Mouse (Mus musculus) MEL (cell line): ENCODE data around the gene Olfr975. TPM values are rescaled to one million over a fixed set of nuclear protein-coding genes. Genes with fewer than 3 reads are reported as not detected.

ENCODE experiments used
- polyA plus RNA-seq, 2 experiments: library from polyadenylated mRNA; stranded (reverse) in 1 of 2; unstranded in 1 of 2; fragments of >175 nt in 1 of 2; fragments of >200 nt in 1 of 2; gene quantifications; 2 replicates each; pipeline versions ENCODE4 v1.2.1 to v1.2.4; 2012; ENCODE audit warnings: low replicate concordance in 2 of 2, low read depth in 1 of 2; ENCODE audit not compliant: insufficient read length in 2 of 2, insufficient read depth in 1 of 2, missing spikeins in 1 of 2
- total RNA-seq: library from RNA; depleted of rRNA; stranded (reverse); fragments of 300-350 nt; gene quantifications from 2 replicates; pipeline ENCODE4 v1.2.3, GENCODE M21; 2012; rRNA removed

Olfr975 gene
- total and polyA plus RNA-seq, 3 experiments = not detected

Other genes starting within 250 kb of the Olfr975 start
- not detected in 2 replicates for gene Olfr149, start 244.9 kb downstream of the Olfr975 start, total RNA-seq
- gene Olfr149, start 244.9 kb downstream of the Olfr975 start, polyA plus RNA-seq = not detected
- gene Olfr965, start 240.7 kb downstream of the Olfr975 start, total RNA-seq = not detected in 2 replicates
- not detected for gene Olfr965, start 240.7 kb downstream of the Olfr975 start, polyA plus RNA-seq
- gene Olfr150, start 221.1 kb downstream of the Olfr975 start, total RNA-seq = not detected in 2 replicates
- not detected for gene Olfr150, start 221.1 kb downstream of the Olfr975 start, polyA plus RNA-seq
- gene Olfr967, start 205.8 kb downstream of the Olfr975 start, total RNA-seq = not detected in 2 replicates
- gene Olfr967, start 205.8 kb downstream of the Olfr975 start, polyA plus RNA-seq = not detected
- not detected in 2 replicates for gene Olfr968, start 168.8 kb downstream of the Olfr975 start, total RNA-seq
- gene Olfr968, start 168.8 kb downstream of the Olfr975 start, polyA plus RNA-seq = not detected
- not detected in 2 replicates for gene Olfr969, start 161.1 kb downstream of the Olfr975 start, total RNA-seq
- gene Olfr969, start 161.1 kb downstream of the Olfr975 start, polyA plus RNA-seq = not detected
- gene Olfr970, start 143.2 kb downstream of the Olfr975 start, total RNA-seq = not detected in 2 replicates
- not detected for gene Olfr970, start 143.2 kb downstream of the Olfr975 start, polyA plus RNA-seq
- not detected in 2 replicates for gene Olfr971, start 115.2 kb downstream of the Olfr975 start, total RNA-seq
- not detected for gene Olfr971, start 115.2 kb downstream of the Olfr975 start, polyA plus RNA-seq
- gene Olfr972, start 85.6 kb downstream of the Olfr975 start, total RNA-seq = not detected in 2 replicates
- not detected for gene Olfr972, start 85.6 kb downstream of the Olfr975 start, polyA plus RNA-seq
- not detected in 2 replicates for gene Olfr229, start 44.7 kb downstream of the Olfr975 start, total RNA-seq
- gene Olfr229, start 44.7 kb downstream of the Olfr975 start, polyA plus RNA-seq = not detected
- gene Olfr974, start 14.5 kb downstream of the Olfr975 start, total RNA-seq = not detected in 2 replicates
- gene Olfr974, start 14.5 kb downstream of the Olfr975 start, polyA plus RNA-seq = not detected
- not detected in 2 replicates for gene Olfr976, start 9.1 kb upstream of the Olfr975 start, total RNA-seq
- gene Olfr976, start 9.1 kb upstream of the Olfr975 start, polyA plus RNA-seq = not detected
- gene Olfr978, start 40.1 kb upstream of the Olfr975 start, total RNA-seq = not detected in 2 replicates
- not detected for gene Olfr978, start 40.1 kb upstream of the Olfr975 start, polyA plus RNA-seq
- not detected in 2 replicates for gene Olfr979, start 51.4 kb upstream of the Olfr975 start, total RNA-seq
- not detected for gene Olfr979, start 51.4 kb upstream of the Olfr975 start, polyA plus RNA-seq
- not detected in 2 replicates for gene Olfr980, start 57.5 kb upstream of the Olfr975 start, total RNA-seq
- not detected for gene Olfr980, start 57.5 kb upstream of the Olfr975 start, polyA plus RNA-seq
- gene Olfr981, start 69.4 kb upstream of the Olfr975 start, total RNA-seq = not detected in 2 replicates
- not detected for gene Olfr981, start 69.4 kb upstream of the Olfr975 start, polyA plus RNA-seq
- not detected in 2 replicates for gene Olfr982, start 121.8 kb upstream of the Olfr975 start, total RNA-seq
- under 1 TPM in 1 of 2 experiments, not detected in 1; 0.04 TPM for gene Olfr982, start 121.8 kb upstream of the Olfr975 start, polyA plus RNA-seq
- not detected in 2 replicates for gene Olfr983, start 141.5 kb upstream of the Olfr975 start, total RNA-seq
- gene Olfr983, start 141.5 kb upstream of the Olfr975 start, polyA plus RNA-seq = not detected
- not detected in 2 replicates for gene Olfr984, start 162.2 kb upstream of the Olfr975 start, total RNA-seq
- gene Olfr984, start 162.2 kb upstream of the Olfr975 start, polyA plus RNA-seq = not detected
- not detected in 2 replicates for gene Olfr985, start 178.1 kb upstream of the Olfr975 start, total RNA-seq
- gene Olfr985, start 178.1 kb upstream of the Olfr975 start, polyA plus RNA-seq = not detected
- gene Tmem225, start 196.1 kb upstream of the Olfr975 start, total RNA-seq = not detected in 2 replicates
- gene Tmem225, start 196.1 kb upstream of the Olfr975 start, polyA plus RNA-seq = not detected
- gene Olfr986, start 228.9 kb upstream of the Olfr975 start, total RNA-seq = not detected in 2 replicates
- not detected for gene Olfr986, start 228.9 kb upstream of the Olfr975 start, polyA plus RNA-seq
- gene Zfp202, start 240.3 kb upstream of the Olfr975 start, total RNA-seq = 1.9 and 2.7 TPM in 2 replicates
- 1 to 10 TPM in 1 of 2 experiments, not detected in 1; 2.8 TPM for gene Zfp202, start 240.3 kb upstream of the Olfr975 start, polyA plus RNA-seq